8 mouse cellular contexts compared by ENCODE assay signal in genomic region chr11:114795848-114796322, GRCm38 (mm10). TPM values are rescaled to one million over a fixed set of nuclear protein-coding genes. Genes with fewer than 3 reads are reported as not detected.
A peak's percentile ranks its signal among the peaks of the same experiment; 100 is the strongest.
DNase-seq lines count a peak whose midpoint lies in the region; ATAC-seq and TF ChIP-seq lines count a peak whose summit lies in the region.

TSS of gene Btbd17 (minus strand) at chr11:114795945.

- no peaks in the 10 kb centered on the region for H3K36me3 ChIP-seq in lung, embryonic 15.5 days
- H3K36me3 ChIP-seq in hindbrain, embryonic 16.5 days (ENCODE audit: control insufficient read depth, insufficient read depth, low read length), result no peaks in the 10 kb centered on the region
- H3K36me3 ChIP-seq in liver, embryonic 14.5 days (replicated peaks; ENCODE audit: control insufficient read depth, insufficient read depth, low read depth), result no peaks in the 10 kb centered on the region
- no peaks in the 10 kb centered on the region for H3K36me3 ChIP-seq in stomach, embryonic 16.5 days (ENCODE audit: control insufficient read depth, insufficient read depth, low read length)

- H3K4me2 ChIP-seq in lung, embryonic 15.5 days, result peak within 1 kb of the TSS; percentile 67
- H3K4me2 ChIP-seq in hindbrain, embryonic 16.5 days (ENCODE audit: low read length), result peak within 1 kb of the TSS; percentile 83
- peak within 1 kb of the TSS; percentile 54 for H3K4me2 ChIP-seq in liver, embryonic 14.5 days (ENCODE audit: low read depth)
- peak within 1 kb of the TSS; percentile 73 for H3K4me2 ChIP-seq in stomach, embryonic 16.5 days (ENCODE audit: low read depth, low read length)

- H3K27ac ChIP-seq in lung, embryonic 15.5 days, result no peak within 1 kb of the TSS
- H3K27ac ChIP-seq in hindbrain, embryonic 16.5 days (ENCODE audit: low read depth, low read length), result peak within 1 kb of the TSS; percentile 93
- no peak within 1 kb of the TSS for H3K27ac ChIP-seq in liver, embryonic 14.5 days
- no peak within 1 kb of the TSS for H3K27ac ChIP-seq in stomach, embryonic 16.5 days (ENCODE audit: low read length)

- H3K4me3 ChIP-seq in lung, embryonic 15.5 days, result peak within 1 kb of the TSS; percentile 36
- peak within 1 kb of the TSS; percentile 32 for H3K4me3 ChIP-seq in hindbrain, embryonic 16.5 days (ENCODE audit: low read length)
- H3K4me3 ChIP-seq in liver, embryonic 14.5 days (ENCODE audit: insufficient read depth in 1 of 2, low read depth in 2 of 2, low read length in 2 of 2), result peak within 1 kb of the TSS in 1 of 2 experiments; percentile 30; a peak in 3 of 4 replicates
- peak within 1 kb of the TSS; percentile 46 for H3K4me3 ChIP-seq in stomach, embryonic 16.5 days (replicated peaks; ENCODE audit: low read length)
- H3K4me3 ChIP-seq in lung, adult 2 months (replicated peaks; ENCODE audit: extremely low read depth, low read depth, low read length), result no peak within 1 kb of the TSS

- H3K9ac ChIP-seq in lung, embryonic 15.5 days, result no peak within 1 kb of the TSS
- peak within 1 kb of the TSS; percentile 33 for H3K9ac ChIP-seq in hindbrain, embryonic 16.5 days (ENCODE audit: low read depth, low read length)
- H3K9ac ChIP-seq in liver, embryonic 14.5 days (replicated peaks), result no peak within 1 kb of the TSS
- H3K9ac ChIP-seq in stomach, embryonic 16.5 days (ENCODE audit: low read length), result peak within 1 kb of the TSS; percentile 57

- 9% methylated on average over 4 of the region's 4 CpGs for WGBS in lung, embryonic 15.5 days
- 0% methylated on average over 4 of the region's 4 CpGs for WGBS in hindbrain, embryonic 16.5 days
- WGBS in liver, embryonic 14.5 days (ENCODE audit: insufficient replicate concordance), result 14% methylated on average over 4 of the region's 4 CpGs
- WGBS in stomach, embryonic 16.5 days, result 17% methylated on average over 4 of the region's 4 CpGs
- whole genome bisulfite sequencing in lung, adult 2 months, result 15% methylated on average over 4 of the region's 4 CpGs

- no peak for TF ChIP-seq POLR2A in lung, adult 2 months (IDR thresholded peaks at IDR 0.05; ENCODE audit: borderline replicate concordance, extremely low read depth, low read depth, low read length)

- peaks cover 34% of the 10 kb centered on the region for H3K27me3 ChIP-seq in lung, embryonic 15.5 days
- peaks cover 3% of the 10 kb centered on the region; the same call in 1 of the 2 replicates for H3K27me3 ChIP-seq in hindbrain, embryonic 16.5 days (replicated peaks; ENCODE audit: control insufficient read depth, insufficient read depth, low read length)
- H3K27me3 ChIP-seq in liver, embryonic 14.5 days (ENCODE audit: control insufficient read depth, insufficient read depth, low read length), result peaks cover 27% of the 10 kb centered on the region
- peaks cover 29% of the 10 kb centered on the region for H3K27me3 ChIP-seq in stomach, embryonic 16.5 days (ENCODE audit: control insufficient read depth, insufficient read depth, low read length)

- no peaks in the 10 kb centered on the region for H3K9me3 ChIP-seq in lung, embryonic 15.5 days
- H3K9me3 ChIP-seq in hindbrain, embryonic 16.5 days (ENCODE audit: control insufficient read depth, low read length), result no peaks in the 10 kb centered on the region
- no peaks in the 10 kb centered on the region for H3K9me3 ChIP-seq in liver, embryonic 14.5 days (ENCODE audit: control insufficient read depth, low read length)
- no peaks in the 10 kb centered on the region for H3K9me3 ChIP-seq in stomach, embryonic 16.5 days (replicated peaks; ENCODE audit: control insufficient read depth, low read length)

- no peak for DNase-seq in lung, postnatal 4 days
- peak; percentile 86 for DNase-seq in embryo, embryonic 10.5 days (ENCODE audit: low spot score)
- no peak for DNase-seq in liver, embryonic 14.5 days (ENCODE audit: low read depth in 3 of 3, low spot score in 3 of 3)
- DNase-seq in kidney, adult 11 months, result no peak
- DNase-seq in lung, adult 2 months, result no peak

- ATAC-seq in lung, embryonic 15.5 days (ENCODE audit: borderline replicate concordance, extremely low read depth, low FRiP score, low TSS enrichment), result no peak
- ATAC-seq in hindbrain, embryonic 16.5 days, result peak; percentile 85
- no peak for ATAC-seq in liver, embryonic 14.5 days (ENCODE audit: insufficient read depth)
- no peak for ATAC-seq in stomach, embryonic 16.5 days (ENCODE audit: insufficient read depth, low FRiP score)

- TF ChIP-seq CTCF in liver, embryonic 14.5 days (IDR thresholded peaks at IDR 0.05; ENCODE audit: low read depth), result no peak
- TF ChIP-seq CTCF in lung, adult 2 months (IDR thresholded peaks at IDR 0.05; ENCODE audit: insufficient read depth, low read length), result no peak

- TF ChIP-seq EP300 in liver, embryonic 14.5 days (IDR thresholded peaks at IDR 0.05; ENCODE audit: low read depth), result no peak

- H3K4me1 ChIP-seq in lung, embryonic 15.5 days, result peaks cover 27% of the 10 kb centered on the region
- peaks cover 45% of the 10 kb centered on the region for H3K4me1 ChIP-seq in hindbrain, embryonic 16.5 days (ENCODE audit: control insufficient read depth, insufficient read depth, low read depth, low read length)
- H3K4me1 ChIP-seq in liver, embryonic 14.5 days (replicated peaks; ENCODE audit: control insufficient read depth in 2 of 2, insufficient read depth in 2 of 2, low read length in 1 of 2), result no peaks in the 10 kb centered on the region
- H3K4me1 ChIP-seq in stomach, embryonic 16.5 days (ENCODE audit: control insufficient read depth, insufficient read depth, low read length), result peaks cover 20% of the 10 kb centered on the region
- H3K4me1 ChIP-seq in lung, adult 2 months (ENCODE audit: control insufficient read depth, insufficient read depth, low read length), result no peaks in the 10 kb centered on the region

RNA-seq across cellular contexts. Expression of gene Btbd17, which starts in this region (rescaled TPM):
- 0.71 and 1.1 TPM in 2 replicates for polyA plus RNA-seq in lung, embryonic 15.5 days (2015; fragmentation: Nextera tagmentation; extraction: Ambion mirVana)
- polyA plus RNA-seq in hindbrain, embryonic 16.5 days (2015; fragmentation: Nextera tagmentation; extraction: Ambion mirVana), result 22.4 and 24.2 TPM in 2 replicates
- polyA plus RNA-seq in liver, embryonic 14.5 days (2012; rRNA removed), result 0.10 TPM in 1 of 2 replicates, not detected in the other
- not detected in 2 replicates for polyA plus RNA-seq in liver, embryonic 14.5 days (2014; fragmentation: Nextera tagmentation; extraction: Ambion mirVana)
- polyA plus RNA-seq in stomach, embryonic 16.5 days (2015; fragmentation: Nextera tagmentation; extraction: Ambion mirVana), result 0.65 and 1.3 TPM in 2 replicates
- 0.54 and 0.59 TPM in 2 replicates for polyA plus RNA-seq in lung, adult 2 months (2012; rRNA removed)

Comparison
In these comparisons a context has a peak if more than half of its experiments do, and no peak if none do; other contexts are left out.
1. H3K9ac ChIP-seq: peak in hindbrain, embryonic 16.5 days (single experiment) and stomach, embryonic 16.5 days (single experiment); none in lung, embryonic 15.5 days (single experiment) and liver, embryonic 14.5 days (single experiment).
2. Peak in every context shown above with its lines, with median percentiles within 50 percentile points of each other: H3K4me2 ChIP-seq.